Mouse (Mus musculus): ENCODE results near the gene Copz1. TPM values are rescaled to one million over a fixed set of nuclear protein-coding genes. Genes with fewer than 3 reads are reported as not detected.

Copz1 gene
- polyA plus RNA-seq, 2 experiments = 118 to 205 TPM

GRCm38 (mm10) chr15:103310365-103310910, 37.9 kb downstream of the Copz1 start, which contains the start of gene Gpr84:
TSS of gene Gpr84 (minus strand) at chr15:103310612.
- Histone ChIP-seq H3K27me3 (ENCODE audit: control insufficient read depth, insufficient read depth, low read length) (peaks cover 10% of the 10 kb centered on the region), H3K4me2 (ENCODE audit: low read depth) (no peak within 1 kb of the TSS), H3K27ac (no peak within 1 kb of the TSS), H3K9me3 (ENCODE audit: control insufficient read depth, low read length) (no peaks in the 10 kb centered on the region), H3K4me3 (ENCODE audit: insufficient read depth in 1 of 2, low read depth in 2 of 2, low read length in 2 of 2) (no peak within 1 kb of the TSS), H3K9ac (replicated peaks) (no peak within 1 kb of the TSS), H3K36me3 (replicated peaks; ENCODE audit: control insufficient read depth, insufficient read depth, low read depth) (no peaks in the 10 kb centered on the region), H3K4me1 (replicated peaks; ENCODE audit: control insufficient read depth in 2 of 2, insufficient read depth in 2 of 2, low read length in 1 of 2) (peaks cover 0 to 19% of the 10 kb centered on the region in 2 experiments; a peak in 2 of 4 replicates)
- no peak for DNase-seq (ENCODE audit: low read depth in 3 of 3, low spot score in 3 of 3)
- no peak for TF ChIP-seq CTCF (IDR thresholded peaks at IDR 0.05; ENCODE audit: low read depth)
- TF ChIP-seq EP300 (IDR thresholded peaks at IDR 0.05; ENCODE audit: low read depth) = no peak
- no peak for ATAC-seq (ENCODE audit: insufficient read depth)
- 16% methylated on average over 6 of the region's 6 CpGs for WGBS (ENCODE audit: insufficient replicate concordance)

DNA sequence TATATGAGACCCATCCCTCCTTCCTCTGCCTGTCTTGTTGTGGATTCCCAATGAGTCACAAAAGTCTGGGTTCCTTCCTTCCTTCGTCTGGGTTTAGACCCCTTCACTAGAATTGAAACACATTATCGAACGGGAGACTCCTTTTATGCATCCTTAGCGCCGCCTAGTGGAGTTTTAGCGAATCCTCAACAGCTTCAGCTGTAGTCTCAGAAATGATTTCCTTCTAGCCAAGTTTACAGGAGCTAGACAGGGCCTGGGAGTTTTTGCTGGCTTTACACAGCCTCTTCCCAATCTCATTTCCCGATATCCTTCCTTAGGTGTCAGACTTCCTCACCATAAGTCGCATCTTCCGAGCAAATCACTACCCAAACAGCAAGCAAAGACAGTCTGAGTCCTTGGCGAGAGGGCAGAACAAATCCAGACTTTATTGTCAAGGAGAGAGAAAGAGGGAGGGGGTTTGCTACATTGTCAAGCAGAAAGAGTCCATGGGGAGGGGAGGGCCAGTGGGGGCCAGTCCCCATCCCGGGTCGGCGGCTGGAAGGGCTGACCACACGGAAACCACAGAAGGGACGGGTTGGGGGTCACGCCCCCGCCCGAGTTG, 41.1 kb downstream of the Copz1 start:
- TF ChIP-seq EP300 (IDR thresholded peaks at IDR 0.05; ENCODE audit: low read depth) = no peak
- peak; percentile 76 for TF ChIP-seq CTCF (IDR thresholded peaks at IDR 0.05; ENCODE audit: low read depth)
- Histone ChIP-seq H3K9me3 (ENCODE audit: control insufficient read depth, low read length) (no peaks in the 10 kb centered on the region), H3K27me3 (ENCODE audit: control insufficient read depth, insufficient read depth, low read length) (peaks cover 2% of the 10 kb centered on the region; the same call in 1 of the 2 replicates), H3K4me3 (ENCODE audit: insufficient read depth in 1 of 2, low read depth in 2 of 2, low read length in 2 of 2) (no peak overlapping the region), H3K4me2 (ENCODE audit: low read depth) (no peak overlapping the region), H3K36me3 (replicated peaks; ENCODE audit: control insufficient read depth, insufficient read depth, low read depth) (no peaks in the 10 kb centered on the region), H3K4me1 (replicated peaks; ENCODE audit: control insufficient read depth in 2 of 2, insufficient read depth in 2 of 2, low read length in 1 of 2) (no peaks in the 10 kb centered on the region), H3K27ac (no peak overlapping the region), H3K9ac (replicated peaks) (no peak overlapping the region)
- 28% methylated on average over 18 of the region's 18 CpGs for WGBS (ENCODE audit: insufficient replicate concordance)
- peak; percentile 47 to 61 (median 50) for DNase-seq (ENCODE audit: low read depth in 3 of 3, low spot score in 3 of 3)
- no peak for ATAC-seq (ENCODE audit: insufficient read depth)

DNA sequence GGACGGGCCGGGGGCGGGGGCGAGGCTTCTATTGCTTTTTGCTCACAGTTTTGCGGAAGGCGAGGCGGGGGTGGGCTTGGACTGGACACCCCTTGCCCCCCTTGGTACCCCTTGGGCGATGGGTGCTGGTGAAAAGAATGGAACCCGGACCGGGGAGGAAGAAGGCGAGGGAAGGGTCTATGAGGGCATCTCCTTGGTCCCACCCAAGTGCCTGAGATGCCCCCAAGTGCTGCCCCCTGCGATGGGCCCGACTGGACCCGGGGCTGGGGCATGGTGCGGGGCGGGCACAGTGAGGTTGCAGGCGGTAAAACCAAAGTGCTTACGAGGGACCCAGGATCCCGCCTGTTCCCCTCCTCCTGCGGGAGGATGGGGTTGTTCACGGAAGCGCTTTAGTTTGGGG, 41.7 kb downstream of the Copz1 start:
- Histone ChIP-seq H3K9ac (replicated peaks) (no peak overlapping the region), H3K9me3 (ENCODE audit: control insufficient read depth, low read length) (no peaks in the 10 kb centered on the region), H3K27ac (no peak overlapping the region), H3K4me2 (ENCODE audit: low read depth) (no peak overlapping the region), H3K27me3 (ENCODE audit: control insufficient read depth, insufficient read depth, low read length) (no peaks in the 10 kb centered on the region; the same call in 1 of the 2 replicates), H3K4me1 (replicated peaks; ENCODE audit: control insufficient read depth in 2 of 2, insufficient read depth in 2 of 2, low read length in 1 of 2) (no peaks in the 10 kb centered on the region), H3K36me3 (replicated peaks; ENCODE audit: control insufficient read depth, insufficient read depth, low read depth) (no peaks in the 10 kb centered on the region), H3K4me3 (ENCODE audit: insufficient read depth in 1 of 2, low read depth in 2 of 2, low read length in 2 of 2) (no peak overlapping the region)
- no peak for TF ChIP-seq EP300 (IDR thresholded peaks at IDR 0.05; ENCODE audit: low read depth)
- no peak for TF ChIP-seq CTCF (IDR thresholded peaks at IDR 0.05; ENCODE audit: low read depth)
- WGBS (ENCODE audit: insufficient replicate concordance) = 70% methylated on average over 22 of the region's 22 CpGs
- DNase-seq (ENCODE audit: low read depth in 3 of 3, low spot score in 3 of 3) (no peak), ATAC-seq (ENCODE audit: insufficient read depth) (no peak)

- Histone ChIP-seq H3K9ac (replicated peaks) (no peak overlapping the region), H3K4me1 (replicated peaks; ENCODE audit: control insufficient read depth in 2 of 2, insufficient read depth in 2 of 2, low read length in 1 of 2) (no peaks in the 10 kb centered on the region), H3K9me3 (ENCODE audit: control insufficient read depth, low read length) (no peaks in the 10 kb centered on the region), H3K4me2 (ENCODE audit: low read depth) (no peak overlapping the region), H3K27ac (no peak overlapping the region), H3K36me3 (replicated peaks; ENCODE audit: control insufficient read depth, insufficient read depth, low read depth) (no peaks in the 10 kb centered on the region), H3K27me3 (ENCODE audit: control insufficient read depth, insufficient read depth, low read length) (no peaks in the 10 kb centered on the region), H3K4me3 (ENCODE audit: insufficient read depth in 1 of 2, low read depth in 2 of 2, low read length in 2 of 2) (no peak overlapping the region)
- TF ChIP-seq CTCF (IDR thresholded peaks at IDR 0.05; ENCODE audit: low read depth) (peak; percentile 91), EP300 (IDR thresholded peaks at IDR 0.05; ENCODE audit: low read depth) (no peak)
- ATAC-seq (ENCODE audit: insufficient read depth) (peak; percentile 42), DNase-seq (ENCODE audit: low read depth in 3 of 3, low spot score in 3 of 3) (no peak)
- WGBS (ENCODE audit: insufficient replicate concordance) = 36% methylated on average over 18 of the region's 18 CpGs
Measured at GRCm38 (mm10) chr15:103315011-103315502, 42.5 kb downstream of the Copz1 start.

DNA sequence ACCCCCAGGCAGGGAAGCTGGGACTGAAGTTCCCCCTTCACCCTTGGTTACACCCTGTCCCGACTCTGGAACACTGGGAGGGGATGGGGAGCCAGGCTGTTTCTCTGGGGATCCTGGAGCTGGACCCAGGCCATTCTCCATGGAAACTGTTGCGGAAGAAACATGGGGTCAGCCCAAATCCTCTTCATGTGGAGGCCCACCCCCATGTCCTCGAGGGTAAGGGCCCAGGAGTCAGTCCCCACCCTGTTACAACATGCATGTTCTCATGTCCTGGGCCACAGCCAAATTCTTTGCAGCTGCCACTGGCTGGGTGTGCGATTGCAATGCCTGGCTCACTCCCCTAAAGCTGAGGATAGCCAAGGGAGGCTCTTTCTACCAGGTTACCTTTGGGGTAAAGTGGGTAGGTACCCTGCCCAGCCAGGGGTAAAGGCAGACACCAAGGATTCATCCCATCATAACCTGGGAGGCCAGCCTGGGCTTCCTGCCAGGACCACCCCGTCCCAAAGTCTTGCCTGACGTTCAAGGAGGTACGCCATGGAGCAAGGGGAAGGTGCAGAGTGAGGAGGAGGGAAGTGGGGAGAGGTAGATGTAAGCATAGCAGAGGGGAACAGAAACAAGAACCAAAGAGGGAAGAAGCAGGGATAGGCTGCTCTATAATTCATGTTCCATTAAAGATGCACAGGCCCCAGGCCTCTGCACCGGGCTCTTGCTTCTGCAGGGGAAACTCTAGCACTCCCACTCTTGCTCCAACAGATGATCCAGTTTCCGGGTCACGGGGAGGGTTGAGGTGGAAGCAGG, 43.7 kb downstream of the Copz1 start:
- ATAC-seq (ENCODE audit: insufficient read depth) (no peak), DNase-seq (ENCODE audit: low read depth in 3 of 3, low spot score in 3 of 3) (no peak)
- no peaks in the 10 kb centered on the region for H3K27me3 ChIP-seq (ENCODE audit: control insufficient read depth, insufficient read depth, low read length)
- H3K4me3 ChIP-seq (ENCODE audit: insufficient read depth in 1 of 2, low read depth in 2 of 2, low read length in 2 of 2) = no peak overlapping the region
- H3K4me1 ChIP-seq (replicated peaks; ENCODE audit: control insufficient read depth in 2 of 2, insufficient read depth in 2 of 2, low read length in 1 of 2) = no peaks in the 10 kb centered on the region
- no peaks in the 10 kb centered on the region for H3K36me3 ChIP-seq (replicated peaks; ENCODE audit: control insufficient read depth, insufficient read depth, low read depth)
- TF ChIP-seq CTCF (IDR thresholded peaks at IDR 0.05; ENCODE audit: low read depth) (no peak), EP300 (IDR thresholded peaks at IDR 0.05; ENCODE audit: low read depth) (no peak)
- no peak overlapping the region for H3K27ac ChIP-seq
- H3K9ac ChIP-seq (replicated peaks) = no peak overlapping the region
- WGBS (ENCODE audit: insufficient replicate concordance) = 74% methylated on average over 10 of the region's 10 CpGs
- no peaks in the 10 kb centered on the region for H3K9me3 ChIP-seq (ENCODE audit: control insufficient read depth, low read length)
- H3K4me2 ChIP-seq (ENCODE audit: low read depth) = no peak overlapping the region
